Comparison of ENCODE assay signal across 10 mouse cellular contexts in the genomic region with DNA sequence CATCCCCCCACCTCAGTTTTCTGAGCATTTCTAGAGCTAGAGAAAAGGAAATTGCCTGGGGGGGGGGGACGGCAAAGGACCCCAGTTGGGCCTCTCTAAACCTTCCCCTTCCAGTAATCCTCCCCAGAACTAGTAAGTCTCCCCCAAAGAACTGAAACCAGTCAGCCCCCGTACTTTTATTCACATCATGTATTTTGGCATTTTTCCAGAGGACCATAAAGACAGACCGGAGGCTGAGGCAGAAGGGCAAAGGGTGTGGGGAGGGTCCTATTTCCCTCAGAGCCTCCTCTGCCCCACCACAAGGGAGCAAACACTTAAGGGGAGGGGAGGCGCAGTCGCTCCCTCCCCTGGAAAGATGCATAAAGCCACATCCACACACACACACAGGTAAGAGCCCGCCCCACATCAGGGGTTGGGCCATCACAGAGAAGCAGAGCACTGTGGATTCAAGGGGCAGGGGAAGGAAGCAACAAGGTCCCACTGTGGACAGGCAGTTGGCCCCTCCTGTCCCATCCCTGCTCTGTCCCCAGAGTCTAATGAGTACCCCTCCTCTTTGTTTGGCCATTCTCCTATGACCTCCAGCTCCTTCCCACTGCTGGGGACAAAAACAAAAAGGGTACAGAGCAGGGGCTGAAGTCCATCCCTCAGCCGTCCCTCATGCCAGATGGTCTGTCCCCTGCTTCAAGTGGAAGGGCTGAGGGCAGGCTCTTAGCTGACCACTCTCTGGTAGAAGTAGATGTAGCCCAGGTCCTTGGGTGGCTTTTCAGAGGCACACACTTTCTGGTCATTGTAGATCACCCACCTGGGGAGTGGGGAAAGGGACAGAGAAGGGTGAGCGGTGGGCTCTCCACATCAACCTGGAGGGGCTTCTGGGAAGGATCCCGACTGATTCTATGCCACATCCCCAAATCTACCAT. TPM values are rescaled to one million over a fixed set of nuclear protein-coding genes. Genes with fewer than 3 reads are reported as not detected.
A peak's percentile ranks its signal among the peaks of the same experiment; 100 is the strongest.
DNase-seq lines count a peak whose midpoint lies in the region; ATAC-seq and TF ChIP-seq lines count a peak whose summit lies in the region.
"Had no signal": no experiment of that assay in that cellular context is flagged by ENCODE, and none has a peak within 500 bp of the region (broad histone marks: within the 10 kb centered on the region; RNA-seq: fewer than 3 reads in every experiment).

No protein-coding gene starts in this region.

- H3K27ac ChIP-seq in kidney, embryonic 16.5 days (ENCODE audit: low read length), result peak overlapping the region; percentile 30; the same call in 1 of the 2 replicates
- H3K27ac ChIP-seq in intestine, embryonic 15.5 days, result no peak overlapping the region
- no peak overlapping the region for H3K27ac ChIP-seq in midbrain, postnatal 0 days (ENCODE audit: low read depth, low read length)

- H3K27me3 ChIP-seq in kidney, embryonic 16.5 days (ENCODE audit: insufficient read depth, low read length), result no peaks in the 10 kb centered on the region
- no peaks in the 10 kb centered on the region for H3K27me3 ChIP-seq in intestine, embryonic 15.5 days (replicated peaks)
- no peaks in the 10 kb centered on the region for H3K27me3 ChIP-seq in midbrain, postnatal 0 days (ENCODE audit: insufficient read depth, low read length)
- H3K27me3 ChIP-seq: Patski had no signal

- H3K9me3 ChIP-seq in kidney, embryonic 16.5 days (ENCODE audit: low read length), result no peaks in the 10 kb centered on the region
- no peaks in the 10 kb centered on the region for H3K9me3 ChIP-seq in intestine, embryonic 15.5 days
- no peaks in the 10 kb centered on the region for H3K9me3 ChIP-seq in midbrain, postnatal 0 days (ENCODE audit: low read length)

- peak overlapping the region; percentile 90 for H3K4me2 ChIP-seq in kidney, embryonic 16.5 days (replicated peaks; ENCODE audit: low read depth, low read length)
- peak overlapping the region; percentile 79 for H3K4me2 ChIP-seq in intestine, embryonic 15.5 days (replicated peaks)
- peak overlapping the region; percentile 87; the same call in 1 of the 2 replicates for H3K4me2 ChIP-seq in midbrain, postnatal 0 days (ENCODE audit: low read depth, low read length, poor library complexity, severe bottlenecking)

- ATAC-seq in cerebellum, adult (ENCODE audit: insufficient number of reproducible peaks, low FRiP score, low TSS enrichment), result no peak
- peak; percentile 6; the same call in 1 of the 2 replicates for ATAC-seq in kidney, embryonic 16.5 days (ENCODE audit: low FRiP score, low TSS enrichment)
- peak; percentile 2; the same call in 1 of the 2 replicates for ATAC-seq in intestine, embryonic 15.5 days
- ATAC-seq in midbrain, postnatal 0 days (ENCODE audit: low FRiP score), result no peak
- ATAC-seq: Patski had no signal

- no peak overlapping the region for H3K4me3 ChIP-seq in kidney, embryonic 16.5 days (ENCODE audit: low read length)
- H3K4me3 ChIP-seq in intestine, embryonic 15.5 days (replicated peaks), result no peak overlapping the region
- H3K4me3 ChIP-seq in midbrain, postnatal 0 days (ENCODE audit: low read depth, low read length), result no peak overlapping the region

- no peak for TF ChIP-seq CTCF in midbrain, postnatal 0 days (IDR thresholded peaks at IDR 0.05)

- WGBS in kidney, embryonic 16.5 days, result 56% methylated on average over 9 of the region's 9 CpGs
- 56% methylated on average over 9 of the region's 9 CpGs for WGBS in intestine, embryonic 15.5 days
- WGBS in midbrain, postnatal 0 days, result 69% methylated on average over 9 of the region's 9 CpGs

- H3K4me1 ChIP-seq in kidney, embryonic 16.5 days (ENCODE audit: insufficient read depth, low read length), result peaks cover 31% of the 10 kb centered on the region
- H3K4me1 ChIP-seq in intestine, embryonic 15.5 days (replicated peaks), result peaks cover 29% of the 10 kb centered on the region
- H3K4me1 ChIP-seq in midbrain, postnatal 0 days (ENCODE audit: insufficient read depth, low read length), result peaks cover 12% of the 10 kb centered on the region

- H3K36me3 ChIP-seq in kidney, embryonic 16.5 days (ENCODE audit: insufficient read depth, low read length), result peaks cover 53% of the 10 kb centered on the region
- H3K36me3 ChIP-seq in intestine, embryonic 15.5 days, result peaks cover 45% of the 10 kb centered on the region
- H3K36me3 ChIP-seq in midbrain, postnatal 0 days (ENCODE audit: insufficient read depth, low read length), result peaks cover 53% of the 10 kb centered on the region

- H3K9ac ChIP-seq in kidney, embryonic 16.5 days (replicated peaks; ENCODE audit: low read length), result no peak overlapping the region
- H3K9ac ChIP-seq in intestine, embryonic 15.5 days, result no peak overlapping the region
- 0 out of 2 replicates have a peak overlapping the region, but pooled peaks have one; percentile 19 for H3K9ac ChIP-seq in midbrain, postnatal 0 days (replicated peaks; ENCODE audit: low read length, poor library complexity, severe bottlenecking)

- DNase-seq in cerebellum, adult 11-12 months, result peak; percentile 62
- DNase-seq in kidney, adult 11 months, result no peak
- peak; percentile 40 for DNase-seq in midbrain, postnatal 0 days (ENCODE audit: low spot score)
- DNase-seq in T-cell, adult 2 months (ENCODE audit: low spot score), result no peak
- DNase-seq in right cerebral cortex, adult 18-20 months, result no peak

RNA-seq across cellular contexts. Expression of a gene that starts 1.0 kb away (rescaled TPM):
- polyA plus RNA-seq in kidney, embryonic 16.5 days (2015; fragmentation: Nextera tagmentation; extraction: Ambion mirVana), result 851 and 866 TPM in 2 replicates
- 1,094 and 1,127 TPM in 2 replicates for polyA plus RNA-seq in intestine, embryonic 15.5 days (2015; fragmentation: Nextera tagmentation; extraction: Ambion mirVana)
- total RNA-seq in midbrain, postnatal 0 days (2014; rRNA removed), result 392 and 419 TPM in 2 replicates
- 415 and 480 TPM in 2 replicates for polyA plus RNA-seq in midbrain, postnatal 0 days (2015; fragmentation: Nextera tagmentation; extraction: Ambion mirVana)

RNA-seq across cellular contexts. Expression of a gene that starts 6.7 kb away (rescaled TPM):
- 20.9 and 21.5 TPM in 2 replicates for polyA plus RNA-seq in kidney, embryonic 16.5 days (2015; fragmentation: Nextera tagmentation; extraction: Ambion mirVana)
- polyA plus RNA-seq in intestine, embryonic 15.5 days (2015; fragmentation: Nextera tagmentation; extraction: Ambion mirVana), result 16.1 and 16.3 TPM in 2 replicates
- 5.9 and 9.3 TPM in 2 replicates for total RNA-seq in midbrain, postnatal 0 days (2014; rRNA removed)
- polyA plus RNA-seq in midbrain, postnatal 0 days (2015; fragmentation: Nextera tagmentation; extraction: Ambion mirVana), result 10.2 and 10.9 TPM in 2 replicates

RNA-seq across cellular contexts. Expression of a gene that starts 14.2 kb away (rescaled TPM):
- polyA plus RNA-seq in kidney, embryonic 16.5 days (2015; fragmentation: Nextera tagmentation; extraction: Ambion mirVana), result 174 TPM in 2 replicates
- 116 and 118 TPM in 2 replicates for polyA plus RNA-seq in intestine, embryonic 15.5 days (2015; fragmentation: Nextera tagmentation; extraction: Ambion mirVana)
- total RNA-seq in midbrain, postnatal 0 days (2014; rRNA removed), result 218 and 219 TPM in 2 replicates
- polyA plus RNA-seq in midbrain, postnatal 0 days (2015; fragmentation: Nextera tagmentation; extraction: Ambion mirVana), result 201 and 214 TPM in 2 replicates

RNA-seq across cellular contexts. Expression of a gene that starts 14.2 kb away (rescaled TPM):
- polyA plus RNA-seq in kidney, embryonic 16.5 days (2015; fragmentation: Nextera tagmentation; extraction: Ambion mirVana), result 187 and 193 TPM in 2 replicates
- 166 and 177 TPM in 2 replicates for polyA plus RNA-seq in intestine, embryonic 15.5 days (2015; fragmentation: Nextera tagmentation; extraction: Ambion mirVana)
- 9.4 and 16.7 TPM in 2 replicates for total RNA-seq in midbrain, postnatal 0 days (2014; rRNA removed)
- polyA plus RNA-seq in midbrain, postnatal 0 days (2015; fragmentation: Nextera tagmentation; extraction: Ambion mirVana), result 15.0 and 16.0 TPM in 2 replicates

RNA-seq across cellular contexts. Expression of a gene that starts 25.0 kb away (rescaled TPM):
- 1.7 and 1.8 TPM in 2 replicates for polyA plus RNA-seq in kidney, embryonic 16.5 days (2015; fragmentation: Nextera tagmentation; extraction: Ambion mirVana)
- 1.2 and 1.3 TPM in 2 replicates for polyA plus RNA-seq in intestine, embryonic 15.5 days (2015; fragmentation: Nextera tagmentation; extraction: Ambion mirVana)
- 0.52 and 0.66 TPM in 2 replicates for total RNA-seq in midbrain, postnatal 0 days (2014; rRNA removed)
- 0.23 and 1.1 TPM in 2 replicates for polyA plus RNA-seq in midbrain, postnatal 0 days (2015; fragmentation: Nextera tagmentation; extraction: Ambion mirVana)
- total RNA-seq: hematopoietic stem cell, adult 5-6 weeks had no signal

Comparison
In these comparisons a context has a peak if more than half of its experiments do, and no peak if none do; other contexts are left out.
1. DNase-seq: peak in cerebellum, adult 11-12 months (single experiment) and midbrain, postnatal 0 days (single experiment); none in kidney, adult 11 months (single experiment), T-cell, adult 2 months (single experiment) and right cerebral cortex, adult 18-20 months (single experiment).
2. ATAC-seq: peak in kidney, embryonic 16.5 days (single experiment) and intestine, embryonic 15.5 days (single experiment); none in cerebellum, adult (single experiment) and midbrain, postnatal 0 days (single experiment).
3. Peak in every context shown above with its lines, with median percentiles within 50 percentile points of each other: H3K4me2 ChIP-seq.